Comparison of ENCODE assay signal across 22 mouse cellular contexts in the genomic region with DNA sequence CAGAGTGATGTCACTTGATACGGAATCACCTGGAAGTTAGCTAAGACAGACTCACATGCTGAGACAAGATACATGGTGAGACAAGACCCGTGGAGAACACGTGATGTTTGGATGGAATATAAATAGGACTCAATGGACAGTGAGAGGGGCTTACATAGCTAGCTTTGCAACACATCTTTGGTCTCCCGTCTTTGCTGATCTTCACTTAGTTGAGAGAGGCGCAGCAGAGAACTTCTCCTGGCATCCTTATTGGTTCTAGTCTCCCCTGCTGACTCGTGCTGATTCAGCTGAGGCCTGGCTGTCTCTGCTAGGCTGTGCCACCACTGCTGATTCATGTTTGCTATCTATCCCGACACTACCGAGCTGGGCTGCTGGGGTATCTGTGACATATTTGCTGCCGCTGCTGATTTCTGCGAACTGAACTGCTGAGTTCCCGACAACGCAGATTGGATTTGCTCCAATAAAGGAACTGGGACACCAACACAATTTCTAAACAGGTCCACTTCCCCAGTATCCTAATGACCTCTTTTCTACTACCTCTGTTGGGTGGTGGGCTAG. TPM values are rescaled to one million over a fixed set of nuclear protein-coding genes. Genes with fewer than 3 reads are reported as not detected.
DNase-seq lines count a peak whose midpoint lies in the region; ATAC-seq and TF ChIP-seq lines count a peak whose summit lies in the region.
"Had no signal": no experiment of that assay in that cellular context is flagged by ENCODE, and none has a peak within 500 bp of the region (broad histone marks: within the 10 kb centered on the region; RNA-seq: fewer than 3 reads in every experiment).

No protein-coding gene starts in this region.

- peaks cover 9% of the 10 kb centered on the region for H3K36me3 ChIP-seq in megakaryocyte, embryonic 14.5 days (replicated peaks; ENCODE audit: low read length)
- H3K36me3 ChIP-seq in liver, embryonic 14.5 days (replicated peaks; ENCODE audit: control insufficient read depth, insufficient read depth, low read depth): no peaks in the 10 kb centered on the region
- H3K36me3 ChIP-seq: limb, embryonic 12.5 days; midbrain, embryonic 12.5 days; neural tube, embryonic 13.5 days had no signal

- H3K27me3 ChIP-seq in megakaryocyte, embryonic 14.5 days (replicated peaks): no peaks in the 10 kb centered on the region
- no peaks in the 10 kb centered on the region for H3K27me3 ChIP-seq in liver, embryonic 14.5 days (ENCODE audit: control insufficient read depth, insufficient read depth, low read length)
- H3K27me3 ChIP-seq: limb, embryonic 12.5 days; midbrain, embryonic 12.5 days; neural tube, embryonic 13.5 days had no signal

- H3K4me1 ChIP-seq in megakaryocyte, embryonic 14.5 days: peaks cover 61% of the 10 kb centered on the region
- peaks cover 0 to 6% of the 10 kb centered on the region in 2 experiments; a peak in 2 of 4 replicates for H3K4me1 ChIP-seq in liver, embryonic 14.5 days (replicated peaks; ENCODE audit: control insufficient read depth in 2 of 2, insufficient read depth in 2 of 2, low read length in 1 of 2)

- peak overlapping the region; percentile 29 for H3K4me3 ChIP-seq in megakaryocyte, embryonic 14.5 days (replicated peaks)
- H3K4me3 ChIP-seq in liver, embryonic 14.5 days (ENCODE audit: insufficient read depth in 1 of 2, low read depth in 2 of 2, low read length in 2 of 2): no peak overlapping the region
- H3K4me3 ChIP-seq: limb, embryonic 12.5 days; midbrain, embryonic 12.5 days; neural tube, embryonic 13.5 days had no signal

- no peak for TF ChIP-seq CTCF in liver, embryonic 14.5 days (IDR thresholded peaks at IDR 0.05; ENCODE audit: low read depth)

- H3K4me2 ChIP-seq in liver, embryonic 14.5 days (ENCODE audit: low read depth): no peak overlapping the region
- H3K4me2 ChIP-seq: limb, embryonic 12.5 days; midbrain, embryonic 12.5 days; neural tube, embryonic 13.5 days had no signal

- ATAC-seq in megakaryocyte, adult 5-6 weeks (ENCODE audit: poor library complexity, severe bottlenecking): no peak
- peak; percentile 57 for ATAC-seq in liver, embryonic 14.5 days (ENCODE audit: insufficient read depth)
- ATAC-seq in megakaryocyte-erythroid progenitor cell, adult 5-6 weeks (replicated peaks; ENCODE audit: low FRiP score, low TSS enrichment, poor library complexity, severe bottlenecking): peak; percentile 35; the same call in 1 of the 2 replicates
- ATAC-seq: forebrain, embryonic 14.5 days; hindbrain, embryonic 16.5 days; lung, postnatal 0 days had no signal

- H3K9me3 ChIP-seq in megakaryocyte, embryonic 14.5 days: peaks cover 5% of the 10 kb centered on the region; the same call in 1 of the 2 replicates
- H3K9me3 ChIP-seq in liver, embryonic 14.5 days (ENCODE audit: control insufficient read depth, low read length): no peaks in the 10 kb centered on the region
- H3K9me3 ChIP-seq: limb, embryonic 12.5 days; midbrain, embryonic 12.5 days; neural tube, embryonic 13.5 days had no signal

- 56% methylated on average over 12 of the region's 12 CpGs for WGBS in liver, embryonic 14.5 days (ENCODE audit: insufficient replicate concordance)

- no peak overlapping the region; the same call in 1 of the 2 replicates for H3K27ac ChIP-seq in liver, embryonic 14.5 days
- H3K27ac ChIP-seq: limb, embryonic 12.5 days; midbrain, embryonic 12.5 days; neural tube, embryonic 13.5 days had no signal

- intact Hi-C loops in left cerebral cortex, postnatal 36 days (cut with DNase I): no loop called here

- no peak overlapping the region for H3K9ac ChIP-seq in liver, embryonic 14.5 days (replicated peaks)
- H3K9ac ChIP-seq: limb, embryonic 12.5 days; midbrain, embryonic 12.5 days; neural tube, embryonic 13.5 days had no signal

- no peak for TF ChIP-seq EP300 in liver, embryonic 14.5 days (IDR thresholded peaks at IDR 0.05; ENCODE audit: low read depth)

- DNase-seq in liver: peak; percentile 40
- no peak for DNase-seq in liver, embryonic 14.5 days (ENCODE audit: low read depth in 3 of 3, low spot score in 3 of 3)
- DNase-seq in kidney, postnatal 10 days: no peak
- no peak for DNase-seq in cerebellum, postnatal 36 days
- DNase-seq in left cerebral cortex, postnatal 36 days (ENCODE audit: low spot score in 2 of 2): no peak
- DNase-seq: adrenal gland, adult 8-10 months; B cell, adult 2 months; cerebellum, adult 8-10 months; cerebellum, postnatal 25 days; kidney, adult 18-20 months; layer of hippocampus, adult 9-11 months; lung, adult 18-20 months; lung, postnatal 4 days had no signal

RNA-seq across cellular contexts. Expression of a gene that starts 23.4 kb away (rescaled TPM):
- polyA plus RNA-seq in megakaryocyte, embryonic 14.5 days (2012; ENCODE audit: insufficient read depth, low replicate concordance): 0.55 TPM in 1 of 2 replicates, not detected in the other
- 205 and 209 TPM in 2 replicates for total RNA-seq in megakaryocyte, adult 5-6 weeks (2015)
- total RNA-seq in megakaryocyte, adult 5-6 weeks (2017): 124 and 138 TPM in 2 replicates
- 3.1 and 4.2 TPM in 2 replicates for polyA plus RNA-seq in liver, embryonic 14.5 days (2012; rRNA removed)
- polyA plus RNA-seq in liver, embryonic 14.5 days (2014; fragmentation: Nextera tagmentation; extraction: Ambion mirVana): 4.5 and 6.1 TPM in 2 replicates
- 19.2 and 23.8 TPM in 2 replicates for total RNA-seq in megakaryocyte-erythroid progenitor cell, adult 5-6 weeks (2014; fragmentation: Nextera tagmentation)
- 12.5 and 17.5 TPM in 2 replicates for total RNA-seq in megakaryocyte-erythroid progenitor cell, adult 5-6 weeks (2017)
- 10 to 100 TPM; 19.7 to 21.7 TPM for total RNA-seq in left cerebral cortex, postnatal 36 days (2021)

Comparison
In these comparisons a context has a peak if more than half of its experiments do, and no peak if none do; other contexts are left out.
1. RNA of a gene that starts 23.4 kb away (total RNA-seq): 124 to 209 TPM in megakaryocyte, adult 5-6 weeks; 19.7 to 21.7 TPM in left cerebral cortex, postnatal 36 days and 12.5 to 23.8 TPM in megakaryocyte-erythroid progenitor cell, adult 5-6 weeks; every median in the first group is over 4 times any median in the second.